Mouse (Mus musculus): Measurements from ENCODE around the gene Mtmr10.

The Mtmr10 gene

DNA sequence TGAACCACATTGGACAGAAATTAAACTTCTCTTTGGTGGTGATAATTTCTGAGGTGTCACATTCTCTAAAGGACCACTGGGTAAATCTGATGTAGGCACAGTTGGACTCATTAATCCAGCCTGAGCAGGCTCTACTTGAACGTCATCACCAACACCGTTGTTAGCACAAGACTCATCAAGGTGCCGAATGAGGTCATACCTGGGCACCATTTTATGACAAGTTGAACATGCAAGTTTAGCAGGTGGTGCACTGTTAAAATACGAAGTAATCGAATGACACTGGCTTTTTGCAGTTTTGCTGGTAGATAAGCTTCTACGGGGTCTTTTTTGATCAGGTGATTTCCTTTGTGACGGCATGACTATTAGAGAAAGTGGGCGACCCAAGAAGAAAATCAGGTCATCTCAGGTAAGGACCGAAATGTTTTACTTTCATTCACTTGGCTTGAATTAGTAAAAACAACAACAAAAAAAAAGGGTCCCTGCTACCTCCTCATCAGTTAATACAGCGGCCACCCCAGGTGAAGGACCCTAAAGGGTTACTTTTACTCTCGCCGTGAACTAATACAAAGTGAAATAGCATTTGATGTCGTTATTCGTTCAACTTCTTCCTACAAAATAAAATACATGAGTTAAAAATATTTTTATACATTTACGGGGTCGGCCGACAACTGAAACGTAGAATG is 85.8 kb downstream of the Mtmr10 start:
- no peak for DNase-seq

DNA sequence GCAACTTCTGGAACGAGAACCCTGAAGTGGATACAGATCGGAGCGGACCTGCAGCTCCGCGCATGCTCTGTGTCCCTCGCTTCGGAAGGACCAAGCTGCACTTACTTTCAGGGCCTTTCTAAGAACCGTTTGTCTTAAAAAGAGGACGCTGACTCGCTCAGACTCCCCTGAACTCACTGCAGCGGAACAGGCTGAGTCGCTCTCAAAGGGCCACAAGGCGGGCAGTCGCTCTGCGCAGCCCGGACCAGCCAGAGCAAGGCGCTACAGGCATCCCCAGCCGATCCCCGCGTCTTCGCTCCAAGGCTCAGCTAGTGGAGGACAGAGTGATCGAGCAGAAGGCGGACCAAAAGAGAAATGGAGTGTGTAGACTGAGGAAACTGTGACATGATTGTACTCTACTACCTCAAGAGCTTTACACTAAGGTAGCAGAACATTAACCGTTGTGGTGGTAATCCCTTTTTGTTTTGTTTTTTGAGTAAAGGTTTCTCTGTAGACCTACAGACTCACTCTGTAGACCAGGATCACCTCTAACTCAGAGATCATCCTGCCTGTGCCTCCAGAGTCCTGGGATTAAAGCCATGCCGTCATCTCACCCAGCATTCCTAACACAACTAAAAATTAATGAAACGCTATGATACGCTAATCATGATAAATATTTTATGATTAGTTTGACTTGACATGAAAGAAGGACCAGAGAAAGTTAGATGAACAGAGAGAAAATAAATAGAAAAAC is 86.5 kb downstream of the Mtmr10 start, which contains the start of gene Fan1:
Gene Fan1, minus strand, starts transcription at position 266 of the 733 bp plus-strand sequence.
- DNase-seq = peak; percentile 82 to 91
